Mouse (Mus musculus) heart, postnatal 0 days (tissue): ENCODE measurements at regions not wholly inside any gene's neighbourhood (a gene's known extent, or its start where the extent isn't known, plus 50 kb on each side); places are given as distances from the start of the nearest gene placed in this dataset.

Experiments used
- CTCF ChIP-seq: IDR thresholded peaks from 2 replicates; pipeline ENCODE4 v1.5.1; 2016; ENCODE audit warnings: antibody characterized with exemption, control low read depth, low read depth
- EP300 ChIP-seq: IDR thresholded peaks from 2 replicates; pipeline ENCODE4 v1.6.1; 2016; ENCODE audit warnings: antibody characterized with exemption, low read depth

GRCm38 (mm10) chr1:136738030-136738429, 113.3 kb downstream of the Zfp281 start:
- TF ChIP-seq CTCF (no peak), EP300 (no peak)
